Mouse (Mus musculus) forebrain, embryonic 11.5 days (tissue): ENCODE results near the gene Tstd1. TPM values are rescaled to one million over a fixed set of nuclear protein-coding genes. Genes with fewer than 3 reads are reported as not detected.

Experiments
- ATAC-seq: fragments of 200-750 bp; cut with Nextera tagmentation; replicated peaks from 2 replicates; pipeline ENCODE4 v1.8.0; 2017; ENCODE audit warnings: moderate TSS enrichment; ENCODE audit not compliant: low FRiP score
- DNase-seq: peaks from one replicate; pipeline ENCODE4 v3.0.0-alpha.2; 2017; ENCODE audit warnings: low spot score
- H3K27ac ChIP-seq: fragments of 300-500 bp; sonication (generic); 2 replicates; pipeline ENCODE4 v1.5.1; 2014; ENCODE audit warnings: low read depth, low read length
- H3K27me3 ChIP-seq: fragments of 300-500 bp; sonication (generic); 2 replicates; pipeline ENCODE4 v1.6.1; 2014; ENCODE audit warnings: mild to moderate bottlenecking, low read length, mixed read lengths; ENCODE audit not compliant: control insufficient read depth, insufficient read depth
- H3K36me3 ChIP-seq: fragments of 300-500 bp; sonication (generic); 2 replicates; pipeline ENCODE4 v1.6.1; 2014; ENCODE audit warnings: mild to moderate bottlenecking, low read length, moderate library complexity, mixed read lengths; ENCODE audit not compliant: control insufficient read depth, insufficient read depth
- H3K4me1 ChIP-seq: fragments of 300-500 bp; sonication (generic); replicated peaks from 2 replicates; pipeline ENCODE4 v1.6.1; 2014; ENCODE audit warnings: low read length, mixed read lengths; ENCODE audit not compliant: control insufficient read depth, insufficient read depth
- H3K4me2 ChIP-seq: fragments of 300-500 bp; sonication (generic); 2 replicates; pipeline ENCODE4 v1.6.1; 2014; ENCODE audit warnings: low read depth, mild to moderate bottlenecking, low read length, moderate library complexity, mixed read lengths; ENCODE audit not compliant: severe bottlenecking
- H3K4me3 ChIP-seq: fragments of 300-500 bp; sonication (generic); 2 replicates; pipeline ENCODE4 v1.5.1; 2014; ENCODE audit warnings: low read depth, low read length
- H3K9ac ChIP-seq: fragments of 300-500 bp; sonication (generic); 2 replicates; pipeline ENCODE4 v1.6.1; 2014; ENCODE audit warnings: low read length
- H3K9me3 ChIP-seq: fragments of 300-500 bp; sonication (generic); 2 replicates; pipeline ENCODE4 v1.6.1; 2016; ENCODE audit warnings: low read length, mixed read lengths; ENCODE audit not compliant: control insufficient read depth
- WGBS: fragments of 180-500 bp; shearing (Covaris S2); extraction: QIAGEN DNeasy Blood & Tissue Kit; methylation state at CpG from one replicate; pipeline ENCODE4 v1.1.7; 2014; 5-methylcytosine and 5-hydroxymethylcytosine counted together
- polyA plus RNA-seq: library from polyadenylated mRNA; unstranded; fragments of >200 nt; fragmentation: Nextera tagmentation; extraction: Ambion mirVana; gene quantifications from 2 replicates; pipeline ENCODE4 v1.2.1, GENCODE M21; 2014

Gene Tstd1
- polyA plus RNA-seq, 1 experiment from 2014 or later, result 4.1 TPM

GRCm38 (mm10) chr1:171440025-171440725 is 21.5 kb downstream of the Tstd1 start:
- H3K9ac ChIP-seq, result no peak overlapping the region
- no peak overlapping the region for H3K4me3 ChIP-seq
- no peaks in the 10 kb centered on the region for H3K36me3 ChIP-seq
- H3K27me3 ChIP-seq, result peaks cover 18% of the 10 kb centered on the region
- WGBS, result 63% methylated on average over 9 of the region's 9 CpGs
- 0 out of 2 replicates have a peak, but pooled peaks cover 1% of the 10 kb centered on the region for H3K4me1 ChIP-seq
- H3K27ac ChIP-seq, result no peak overlapping the region
- ATAC-seq (no peak), DNase-seq (no peak)
- H3K9me3 ChIP-seq, result peaks cover 3% of the 10 kb centered on the region; the same call in 1 of the 2 replicates
- no peak overlapping the region for H3K4me2 ChIP-seq

GRCm38 (mm10) chr1:171441466-171442412 is 23.1 kb downstream of the Tstd1 start:
- H3K27ac ChIP-seq, result no peak overlapping the region
- H3K27me3 ChIP-seq, result peaks cover 15% of the 10 kb centered on the region
- DNase-seq (no peak), ATAC-seq (no peak)
- no peak overlapping the region for H3K4me3 ChIP-seq
- H3K4me2 ChIP-seq, result no peak overlapping the region
- 0 out of 2 replicates have a peak, but pooled peaks cover 1% of the 10 kb centered on the region for H3K4me1 ChIP-seq
- WGBS, result 64% methylated on average over 7 of the region's 7 CpGs
- H3K9ac ChIP-seq, result no peak overlapping the region
- H3K36me3 ChIP-seq, result no peaks in the 10 kb centered on the region
- peaks cover 3% of the 10 kb centered on the region; the same call in 1 of the 2 replicates for H3K9me3 ChIP-seq

GRCm38 (mm10) chr1:171442413-171442760 is 23.7 kb downstream of the Tstd1 start:
- WGBS, result 82% methylated on average over 8 of the region's 8 CpGs
- H3K9me3 ChIP-seq, result peaks cover 3% of the 10 kb centered on the region; the same call in 1 of the 2 replicates
- no peak overlapping the region for H3K4me2 ChIP-seq
- H3K36me3 ChIP-seq, result no peaks in the 10 kb centered on the region
- no peak overlapping the region for H3K4me3 ChIP-seq
- no peak for ATAC-seq
- DNase-seq, result no peak
- H3K9ac ChIP-seq, result no peak overlapping the region
- 0 out of 2 replicates have a peak, but pooled peaks cover 1% of the 10 kb centered on the region for H3K4me1 ChIP-seq
- no peak overlapping the region for H3K27ac ChIP-seq
- peaks cover 12% of the 10 kb centered on the region for H3K27me3 ChIP-seq

GRCm38 (mm10) chr1:171445050-171445449 is 26.4 kb downstream of the Tstd1 start:
- Histone ChIP-seq H3K27me3 (no peaks in the 10 kb centered on the region), H3K9ac (no peak overlapping the region), H3K4me2 (no peak overlapping the region), H3K36me3 (no peaks in the 10 kb centered on the region), H3K27ac (no peak overlapping the region), H3K4me1 (no peaks in the 10 kb centered on the region), H3K9me3 (peaks cover 3% of the 10 kb centered on the region; the same call in 1 of the 2 replicates), H3K4me3 (no peak overlapping the region)
- 91% methylated on average over 5 of the region's 5 CpGs for WGBS
- DNase-seq, result no peak
- ATAC-seq, result no peak

- no peak overlapping the region for H3K27ac ChIP-seq
- H3K36me3 ChIP-seq, result no peaks in the 10 kb centered on the region
- H3K27me3 ChIP-seq, result no peaks in the 10 kb centered on the region
- peaks cover 3% of the 10 kb centered on the region; the same call in 1 of the 2 replicates for H3K9me3 ChIP-seq
- WGBS, result 82% methylated on average over 7 of the region's 7 CpGs
- no peaks in the 10 kb centered on the region for H3K4me1 ChIP-seq
- no peak overlapping the region for H3K4me2 ChIP-seq
- ATAC-seq (no peak), DNase-seq (no peak)
- no peak overlapping the region for H3K9ac ChIP-seq
- H3K4me3 ChIP-seq, result no peak overlapping the region
Observed at GRCm38 (mm10) chr1:171446854-171447253, 28.2 kb downstream of the Tstd1 start.

GRCm38 (mm10) chr1:171447692-171448091 is 29.0 kb downstream of the Tstd1 start:
- Histone ChIP-seq H3K27ac (no peak overlapping the region), H3K9me3 (peaks cover 3% of the 10 kb centered on the region; the same call in 1 of the 2 replicates), H3K36me3 (no peaks in the 10 kb centered on the region), H3K27me3 (no peaks in the 10 kb centered on the region), H3K9ac (no peak overlapping the region), H3K4me1 (no peaks in the 10 kb centered on the region), H3K4me3 (no peak overlapping the region), H3K4me2 (no peak overlapping the region)
- no peak for ATAC-seq
- DNase-seq, result no peak
- 83% methylated on average over 10 of the region's 10 CpGs for WGBS

GRCm38 (mm10) chr1:171450062-171450461 is 31.4 kb downstream of the Tstd1 start:
- ATAC-seq (no peak), DNase-seq (no peak)
- H3K4me3 ChIP-seq, result no peak overlapping the region
- 89% methylated on average over 11 of the region's 11 CpGs for WGBS
- H3K36me3 ChIP-seq, result no peaks in the 10 kb centered on the region
- H3K9me3 ChIP-seq, result no peaks in the 10 kb centered on the region
- H3K4me1 ChIP-seq, result no peaks in the 10 kb centered on the region
- no peak overlapping the region for H3K27ac ChIP-seq
- no peaks in the 10 kb centered on the region for H3K27me3 ChIP-seq
- no peak overlapping the region for H3K9ac ChIP-seq
- H3K4me2 ChIP-seq, result no peak overlapping the region

GRCm38 (mm10) chr1:171451001-171451400 is 32.3 kb downstream of the Tstd1 start:
- no peaks in the 10 kb centered on the region for H3K36me3 ChIP-seq
- no peak overlapping the region for H3K27ac ChIP-seq
- H3K9me3 ChIP-seq, result no peaks in the 10 kb centered on the region
- H3K27me3 ChIP-seq, result no peaks in the 10 kb centered on the region
- H3K4me2 ChIP-seq, result no peak overlapping the region
- H3K4me1 ChIP-seq, result no peaks in the 10 kb centered on the region
- no peak for DNase-seq
- no peak for ATAC-seq
- 84% methylated on average over 10 of the region's 10 CpGs for whole genome bisulfite sequencing
- no peak overlapping the region for H3K9ac ChIP-seq
- no peak overlapping the region for H3K4me3 ChIP-seq
